Mouse (Mus musculus): ENCODE results near the gene Mapre1. TPM values are rescaled to one million over a fixed set of nuclear protein-coding genes. Genes with fewer than 3 reads are reported as not detected.

Mapre1 gene
- 75.6 and 95.7 TPM in 2 replicates for polyA plus RNA-seq (2012; rRNA removed)

GRCm38 (mm10) chr2:153740500-153741436, at the start of gene Mapre1:
TSS of gene Mapre1 (plus strand) at chr2:153741274.

DNA sequence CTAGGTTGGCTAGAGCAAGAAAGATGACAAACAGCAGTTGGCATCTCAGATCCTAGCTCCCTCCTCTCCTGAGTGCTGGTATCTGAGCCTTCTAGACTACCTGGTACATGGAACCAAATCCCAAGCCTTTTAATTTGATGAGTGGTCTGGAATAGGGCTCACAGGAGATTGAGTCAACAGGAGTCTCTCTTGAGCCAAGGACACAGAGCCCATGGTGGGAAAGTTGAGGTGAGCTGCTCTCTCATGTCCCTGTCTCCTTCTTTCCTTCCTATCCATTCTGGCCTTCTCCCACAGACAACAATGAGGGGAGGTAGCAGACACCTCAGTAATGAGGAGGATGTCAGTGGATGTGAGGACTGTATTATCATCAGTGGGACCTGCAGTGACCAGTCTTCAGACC, 44.7 kb upstream of the Mapre1 start, which contains the start of gene Dnmt3c:
TSS of gene Dnmt3c (plus strand) at position 301 of the 400 bp plus-strand sequence.

DNA sequence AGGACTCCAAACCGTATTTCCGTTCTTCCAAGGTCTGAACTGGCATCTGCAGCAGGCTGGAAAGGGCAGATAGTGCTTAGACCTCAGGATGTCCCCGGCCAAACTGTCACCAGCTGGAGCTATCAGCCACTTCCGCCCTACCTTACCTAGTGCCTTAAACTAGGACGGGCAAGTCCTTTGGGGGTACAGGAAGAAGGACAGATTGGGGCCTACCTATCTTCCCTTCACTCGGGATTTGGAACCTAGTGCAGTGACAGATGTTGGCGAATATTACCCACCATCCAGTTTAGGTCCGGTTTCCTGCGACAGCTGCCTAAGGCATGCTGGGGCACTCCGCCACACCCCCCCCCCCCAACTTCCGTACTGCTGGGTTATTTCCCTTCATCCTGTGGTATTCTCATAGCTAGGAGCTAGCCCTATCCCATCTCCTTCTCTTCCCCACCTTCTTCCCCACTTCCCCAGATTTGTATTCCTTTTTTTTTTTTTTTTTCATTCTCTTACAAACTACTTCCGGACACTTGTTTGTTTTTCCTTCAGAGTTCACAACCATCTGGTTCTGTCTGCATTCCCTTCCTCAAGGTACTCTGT, 38.4 kb downstream of the Mapre1 start, which contains the start of gene Efcab8:
TSS of gene Efcab8 (plus strand) at position 538 of the 588 bp plus-strand sequence.

Other genes with a start within 250 kb of the Mapre1 start
- not detected in 2 replicates for gene 4930404H24Rik, start 248.5 kb upstream of the Mapre1 start, polyA plus RNA-seq (2012; rRNA removed)
- gene Nol4l, start 211.3 kb upstream of the Mapre1 start, polyA plus RNA-seq (2012; rRNA removed) = 65.8 and 68.0 TPM in 2 replicates
- gene Commd7, start 108.5 kb upstream of the Mapre1 start, polyA plus RNA-seq (2012; rRNA removed) = 39.2 and 45.1 TPM in 2 replicates
- 5.5 and 5.6 TPM in 2 replicates for gene Dnmt3b, start 91.8 kb upstream of the Mapre1 start, polyA plus RNA-seq (2012; rRNA removed)
- gene Dnmt3c, start 44.6 kb upstream of the Mapre1 start, polyA plus RNA-seq (2012; rRNA removed) = 0.07 TPM in 1 of 2 replicates, not detected in the other
- gene Efcab8, start 38.7 kb downstream of the Mapre1 start, polyA plus RNA-seq (2012; rRNA removed) = 0.09 and 0.14 TPM in 2 replicates
- not detected in 2 replicates for gene Sun5, start 129.8 kb downstream of the Mapre1 start, polyA plus RNA-seq (2012; rRNA removed)
- 0.06 TPM in 1 of 2 replicates, not detected in the other for gene Bpifb2, start 133.8 kb downstream of the Mapre1 start, polyA plus RNA-seq (2012; rRNA removed)
- not detected in 2 replicates for gene Bpifb6, start 159.1 kb downstream of the Mapre1 start, polyA plus RNA-seq (2012; rRNA removed)
- gene Bpifb3, start 177.0 kb downstream of the Mapre1 start, polyA plus RNA-seq (2012; rRNA removed) = not detected in 2 replicates
- gene Bpifb4, start 196.9 kb downstream of the Mapre1 start, polyA plus RNA-seq (2012; rRNA removed) = not detected in 2 replicates
- not detected in 2 replicates for gene Bpifa6, start 233.7 kb downstream of the Mapre1 start, polyA plus RNA-seq (2012; rRNA removed)

Data from central nervous system, embryonic 14 days (tissue).